Mouse (Mus musculus) C2C12 (cell line): Measurements from ENCODE around the gene Tnr.

Experiments
- CEBPB ChIP-seq: IDR thresholded peaks from one replicate; pipeline ENCODE4 v1.6.1; 2011; ENCODE audit warnings: low read depth, mild to moderate bottlenecking, control low read depth, moderate library complexity
- CTCF ChIP-seq: IDR thresholded peaks from one replicate; pipeline ENCODE4 v1.5.1; 2011; ENCODE audit not compliant: control insufficient read depth, insufficient read depth, insufficient read length
- FOSL1 ChIP-seq: IDR thresholded peaks from one replicate; pipeline ENCODE4 v1.8.0; 2011; ENCODE audit warnings: mild to moderate bottlenecking, low read length; ENCODE audit not compliant: poor library complexity, insufficient read depth, severe bottlenecking
- MAX ChIP-seq: IDR thresholded peaks from one replicate; pipeline ENCODE4 v1.6.1; 2011; ENCODE audit warnings: mild to moderate bottlenecking, control low read depth
- MYOG ChIP-seq: IDR thresholded peaks from one replicate; pipeline ENCODE4 v1.6.1; 2011; ENCODE audit not compliant: control insufficient read depth, insufficient read length; ENCODE audit errors: extremely low read depth
- USF1 ChIP-seq: IDR thresholded peaks from one replicate; pipeline ENCODE4 v1.6.1; 2011; ENCODE audit warnings: low read depth, mild to moderate bottlenecking, control low read depth, moderate library complexity

DNA sequence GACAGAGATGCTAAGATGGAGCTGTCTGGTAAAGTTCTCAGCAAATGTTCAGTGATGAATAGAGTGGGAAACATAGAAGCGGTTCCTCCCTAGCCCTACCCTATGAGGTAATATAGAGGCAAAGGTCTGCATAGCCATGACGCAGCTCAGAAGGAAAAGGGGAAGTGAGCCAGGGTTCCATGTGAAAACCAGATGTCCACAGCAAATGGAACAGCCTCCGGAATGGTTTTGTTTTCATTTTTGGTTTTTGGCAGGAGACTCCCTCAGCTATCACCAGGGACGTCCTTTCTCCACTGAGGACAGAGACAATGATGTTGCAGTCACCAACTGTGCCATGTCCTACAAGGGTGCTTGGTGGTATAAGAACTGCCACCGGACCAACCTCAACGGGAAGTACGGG lies 399.4 kb downstream of the Tnr start:
- no peak for TF ChIP-seq CTCF
- TF ChIP-seq USF1, result no peak
- TF ChIP-seq MAX, result no peak
- TF ChIP-seq FOSL1, result no peak
- TF ChIP-seq MYOG, result no peak
- TF ChIP-seq CEBPB, result no peak
